Mouse (Mus musculus) liver, adult 2 months (tissue): ENCODE results near the gene Pi4k2a. TPM values are rescaled to one million over a fixed set of nuclear protein-coding genes. Genes with fewer than 3 reads are reported as not detected.

Source experiments
- DNase-seq: peaks from one replicate; pipeline ENCODE4 v3.0.0-alpha.2; 2011; ENCODE audit warnings: low read depth, low spot score; ENCODE audit errors: extremely low read depth
- H3K27ac ChIP-seq: fragments of 200-500 bp; replicated peaks from 2 replicates; pipeline ENCODE4 v1.5.1; 2012; ENCODE audit warnings: low read depth, mild to moderate bottlenecking, control low read depth, inconsistent platforms, low read length; ENCODE audit not compliant: insufficient read depth
- H3K27me3 ChIP-seq: fragments of 200-500 bp; 2 replicates; pipeline ENCODE4 v1.6.1; 2012; ENCODE audit warnings: mild to moderate bottlenecking, moderate library complexity, low read length, inconsistent platforms; ENCODE audit not compliant: control insufficient read depth, insufficient read depth
- H3K36me3 ChIP-seq: fragments of 200-500 bp; 2 replicates; pipeline ENCODE4 v1.6.1; 2012; ENCODE audit warnings: low read length, inconsistent platforms; ENCODE audit not compliant: control insufficient read depth, insufficient read depth
- H3K4me1 ChIP-seq: fragments of 200-500 bp; 2 replicates; pipeline ENCODE4 v1.6.1; 2011; ENCODE audit warnings: low read length; ENCODE audit not compliant: control insufficient read depth, insufficient read depth
- H3K4me3 ChIP-seq: fragments of 200-500 bp; 2 replicates; pipeline ENCODE4 v1.5.1; 2011; ENCODE audit warnings: low read depth, mild to moderate bottlenecking, control low read depth, low read length, moderate library complexity; ENCODE audit not compliant: insufficient read depth
- H3K79me2 ChIP-seq: fragments of 200-500 bp; 2 replicates; pipeline ENCODE4 v1.6.1; 2012; ENCODE audit warnings: inconsistent platforms, mild to moderate bottlenecking, low read length, moderate library complexity; ENCODE audit not compliant: control insufficient read depth, insufficient read depth
- H3K9ac ChIP-seq: fragments of 200-500 bp; 2 replicates; pipeline ENCODE4 v1.6.1; 2012; ENCODE audit warnings: low read depth, mild to moderate bottlenecking, control low read depth, inconsistent platforms, low read length
- CTCF ChIP-seq: fragments of 200-500 bp; IDR thresholded peaks from 2 replicates; pipeline ENCODE4 v1.5.1; 2011; ENCODE audit warnings: low read depth, low read length, control low read depth
- POLR2A ChIP-seq: fragments of 200-500 bp; IDR thresholded peaks from 2 replicates; pipeline ENCODE4 v1.6.1; 2011; ENCODE audit warnings: low read length, control low read depth; ENCODE audit not compliant: insufficient read depth; ENCODE audit errors: extremely low read depth
- WGBS: fragments of 180-500 bp; shearing (Covaris S2); methylation state at CpG from one replicate; pipeline ENCODE4 v1.1.7; 2018; 5-methylcytosine and 5-hydroxymethylcytosine counted together
- polyA plus RNA-seq: library from polyadenylated mRNA; depleted of rRNA; stranded (reverse); fragments of >200 nt; gene quantifications from 2 replicates; pipeline ENCODE4 v1.2.3, GENCODE M21; 2012
- total RNA-seq: library from RNA; depleted of rRNA; stranded (reverse); fragments of >200 nt; gene quantifications from 2 replicates; pipeline ENCODE4 v1.2.3, GENCODE M21; 2014

The Pi4k2a gene
- total and polyA plus RNA-seq, 2 experiments = 20.2 to 43.3 TPM

DNA sequence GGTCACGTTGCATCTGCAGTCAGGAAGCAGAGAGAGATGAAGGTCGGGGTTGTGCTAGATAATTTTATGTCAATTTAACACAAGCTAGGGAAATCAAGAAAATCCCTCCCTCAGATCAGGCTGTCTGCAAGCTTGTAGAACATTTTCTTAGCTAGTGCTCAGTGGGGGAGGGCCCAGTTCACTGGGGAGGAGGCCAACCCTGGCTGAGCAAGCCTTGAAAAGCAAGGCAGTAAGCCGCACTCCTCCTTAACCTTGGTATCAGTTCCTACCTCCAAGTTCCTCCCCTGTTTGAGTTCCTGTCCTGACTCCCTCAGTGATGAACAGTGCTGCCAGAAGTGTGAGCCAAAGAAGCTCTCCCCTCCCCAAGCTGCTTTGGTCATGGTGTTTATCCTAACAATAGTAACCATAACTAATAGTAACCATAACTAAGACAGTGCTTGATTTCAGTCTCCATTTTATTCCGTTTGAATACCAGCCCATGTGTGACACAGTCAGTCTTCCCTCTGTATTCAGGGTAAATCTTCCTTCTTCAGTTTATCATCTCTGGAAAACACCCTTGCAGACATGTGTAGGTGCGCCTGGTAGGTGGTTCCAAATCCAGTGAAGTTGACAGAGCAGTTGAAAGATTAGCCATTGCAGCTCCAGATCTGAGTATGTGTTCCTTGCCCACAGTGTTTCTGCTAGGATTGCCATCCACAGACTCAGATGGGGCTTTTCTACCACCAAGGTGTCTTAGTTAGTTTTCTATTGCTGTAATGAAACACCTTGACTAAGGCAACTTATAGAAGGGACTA lies 49.7 kb downstream of the Pi4k2a start:
- 78% methylated on average over 5 of the region's 5 CpGs for WGBS
- Histone ChIP-seq H3K4me1 (peaks cover 4% of the 10 kb centered on the region), H3K4me3 (no peak overlapping the region), H3K36me3 (no peaks in the 10 kb centered on the region), H3K79me2 (no peaks in the 10 kb centered on the region), H3K27ac (no peak overlapping the region), H3K9ac (no peak overlapping the region), H3K27me3 (no peaks in the 10 kb centered on the region)
- no peak for DNase-seq
- no peak for TF ChIP-seq CTCF

DNA sequence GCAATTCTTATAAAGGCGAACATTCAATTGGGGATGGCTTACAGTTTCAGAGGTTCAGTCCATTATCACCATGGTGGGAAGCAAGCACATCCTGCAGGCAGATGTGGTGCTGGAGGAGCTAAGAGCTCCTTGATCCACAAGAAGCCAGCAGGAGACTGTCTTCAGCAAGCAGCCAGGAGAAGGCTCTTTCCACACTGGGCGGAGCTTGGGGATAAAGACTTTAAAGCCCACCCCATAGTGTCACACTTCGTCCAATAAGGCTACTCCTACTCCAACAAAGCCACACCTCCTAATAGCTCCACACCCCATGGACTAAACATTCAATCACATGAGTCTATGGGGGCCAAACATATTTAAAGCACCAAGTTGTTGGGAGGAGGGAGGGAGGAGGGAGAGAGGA lies 51.7 kb downstream of the Pi4k2a start:
- no peak overlapping the region for H3K27ac ChIP-seq
- DNase-seq = no peak
- no peaks in the 10 kb centered on the region for H3K79me2 ChIP-seq
- TF ChIP-seq CTCF (no peak), POLR2A (no peak)
- no peaks in the 10 kb centered on the region for H3K27me3 ChIP-seq
- WGBS = 93% methylated on average over 3 of the region's 3 CpGs
- no peak overlapping the region for H3K9ac ChIP-seq
- H3K4me3 ChIP-seq = no peak overlapping the region
- H3K36me3 ChIP-seq = no peaks in the 10 kb centered on the region
- peaks cover 15% of the 10 kb centered on the region for H3K4me1 ChIP-seq

DNA sequence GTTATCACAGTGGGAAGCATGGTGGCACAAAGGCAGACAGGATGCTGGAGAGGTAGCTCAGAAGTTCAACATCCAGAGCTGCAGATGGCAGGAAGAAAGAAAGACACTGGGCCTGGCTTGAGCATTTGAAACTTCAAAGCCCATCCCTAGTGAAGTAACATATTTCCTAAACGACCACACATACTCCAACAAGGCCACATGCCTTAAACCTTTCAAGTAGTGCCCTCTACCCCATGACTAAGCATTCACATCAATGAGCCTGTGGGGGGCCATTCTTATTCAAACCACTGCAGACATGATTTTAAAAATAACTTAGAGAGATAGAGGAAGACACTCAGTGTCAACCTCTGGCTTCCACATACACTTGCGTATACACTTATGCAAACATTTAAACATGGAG lies 52.5 kb downstream of the Pi4k2a start:
- no peak for DNase-seq
- H3K27me3 ChIP-seq = no peaks in the 10 kb centered on the region
- no peak overlapping the region for H3K27ac ChIP-seq
- H3K4me3 ChIP-seq = no peak overlapping the region
- H3K79me2 ChIP-seq = no peaks in the 10 kb centered on the region
- H3K4me1 ChIP-seq = peaks cover 16% of the 10 kb centered on the region
- no peak overlapping the region for H3K9ac ChIP-seq
- TF ChIP-seq POLR2A (no peak), CTCF (no peak)
- 92% methylated on average over 2 of the region's 2 CpGs for WGBS
- H3K36me3 ChIP-seq = no peaks in the 10 kb centered on the region

DNA sequence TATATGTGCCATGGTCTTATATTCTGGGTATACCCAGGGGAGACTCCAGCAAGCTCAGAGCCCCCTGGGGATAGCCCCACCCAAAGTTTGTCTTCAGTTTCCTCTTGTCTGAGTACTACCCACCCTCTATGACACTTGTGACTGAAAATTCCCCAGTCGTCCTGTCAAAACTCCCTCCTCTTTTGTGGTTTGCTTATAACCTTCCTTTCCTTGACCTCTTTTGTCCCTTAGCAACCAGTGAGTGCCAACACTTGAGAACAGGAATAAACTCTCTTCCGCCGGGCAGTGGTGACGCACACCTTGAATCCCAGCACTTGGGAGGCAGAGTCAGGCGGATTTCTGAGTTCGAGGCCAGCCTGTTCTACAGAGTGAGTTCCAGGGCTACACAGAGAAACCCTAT lies 53.8 kb downstream of the Pi4k2a start:
- no peak overlapping the region for H3K4me3 ChIP-seq
- TF ChIP-seq CTCF (no peak), POLR2A (no peak)
- no peaks in the 10 kb centered on the region for H3K79me2 ChIP-seq
- DNase-seq = no peak
- no peak overlapping the region for H3K27ac ChIP-seq
- H3K4me1 ChIP-seq = peaks cover 23% of the 10 kb centered on the region
- no peaks in the 10 kb centered on the region for H3K36me3 ChIP-seq
- 43% methylated on average over 6 of the region's 6 CpGs for WGBS
- no peaks in the 10 kb centered on the region for H3K27me3 ChIP-seq
- H3K9ac ChIP-seq = no peak overlapping the region

GRCm38 (mm10) chr19:42144541-42145167 lies 54.4 kb downstream of the Pi4k2a start:
- Histone ChIP-seq H3K79me2 (no peaks in the 10 kb centered on the region), H3K4me1 (peaks cover 28% of the 10 kb centered on the region), H3K4me3 (no peak overlapping the region), H3K27ac (no peak overlapping the region), H3K36me3 (no peaks in the 10 kb centered on the region), H3K9ac (no peak overlapping the region), H3K27me3 (no peaks in the 10 kb centered on the region)
- DNase-seq = peak; percentile 68
- 29% methylated on average over 8 of the region's 8 CpGs for WGBS
- TF ChIP-seq POLR2A = no peak
- TF ChIP-seq CTCF = peak; percentile 63

GRCm38 (mm10) chr19:42145210-42145609 lies 54.9 kb downstream of the Pi4k2a start:
- Histone ChIP-seq H3K4me3 (no peak overlapping the region), H3K79me2 (no peaks in the 10 kb centered on the region), H3K27me3 (no peaks in the 10 kb centered on the region), H3K36me3 (no peaks in the 10 kb centered on the region), H3K4me1 (peaks cover 31% of the 10 kb centered on the region), H3K9ac (no peak overlapping the region), H3K27ac (no peak overlapping the region; the same call in 1 of the 2 replicates)
- TF ChIP-seq POLR2A = no peak
- no peak for TF ChIP-seq CTCF
- no peak for DNase-seq
- WGBS = 57% methylated on average over 4 of the region's 4 CpGs
